Mouse (Mus musculus) heart, embryonic 10.5 days (tissue): Measurements from ENCODE around the gene Olfr524. TPM values are rescaled to one million over a fixed set of nuclear protein-coding genes. Genes with fewer than 3 reads are reported as not detected.

Experiments used
- DNase-seq: peaks from one replicate; pipeline ENCODE4 v3.0.0-alpha.2; 2017; ENCODE audit warnings: low spot score
- H3K27ac ChIP-seq: fragments of 300-500 bp; sonication (generic); 2 replicates; pipeline ENCODE4 v1.5.1; 2016; ENCODE audit warnings: mild to moderate bottlenecking
- H3K27me3 ChIP-seq: fragments of 300-500 bp; sonication (generic); 2 replicates; pipeline ENCODE4 v1.6.1; 2016; ENCODE audit warnings: mild to moderate bottlenecking; ENCODE audit not compliant: poor library complexity, insufficient read depth, severe bottlenecking
- H3K36me3 ChIP-seq: fragments of 300-500 bp; sonication (generic); 2 replicates; pipeline ENCODE4 v1.6.1; 2016; ENCODE audit warnings: mild to moderate bottlenecking, moderate library complexity
- H3K4me1 ChIP-seq: fragments of 300-500 bp; sonication (generic); 2 replicates; pipeline ENCODE4 v1.6.1; 2016; ENCODE audit warnings: mild to moderate bottlenecking
- H3K4me3 ChIP-seq: fragments of 300-500 bp; sonication (generic); 2 replicates; pipeline ENCODE4 v1.5.1; 2016; ENCODE audit warnings: mild to moderate bottlenecking, moderate library complexity
- H3K9me3 ChIP-seq: fragments of 300-500 bp; sonication (generic); 2 replicates; pipeline ENCODE4 v1.6.1; 2016; ENCODE audit warnings: mild to moderate bottlenecking, moderate library complexity
- WGBS: fragments of 180-500 bp; shearing (Covaris S2); methylation state at CpG from one replicate; pipeline ENCODE4 v1.1.7; 2016; 5-methylcytosine and 5-hydroxymethylcytosine counted together
- polyA plus RNA-seq: library from polyadenylated mRNA; unstranded; fragments of >200 nt; fragmentation: Nextera tagmentation; extraction: Ambion mirVana; gene quantifications from 2 replicates; pipeline ENCODE4 v1.2.1, GENCODE M21; 2016

The Olfr524 gene
- polyA plus RNA-seq: not detected in 2 replicates

DNA sequence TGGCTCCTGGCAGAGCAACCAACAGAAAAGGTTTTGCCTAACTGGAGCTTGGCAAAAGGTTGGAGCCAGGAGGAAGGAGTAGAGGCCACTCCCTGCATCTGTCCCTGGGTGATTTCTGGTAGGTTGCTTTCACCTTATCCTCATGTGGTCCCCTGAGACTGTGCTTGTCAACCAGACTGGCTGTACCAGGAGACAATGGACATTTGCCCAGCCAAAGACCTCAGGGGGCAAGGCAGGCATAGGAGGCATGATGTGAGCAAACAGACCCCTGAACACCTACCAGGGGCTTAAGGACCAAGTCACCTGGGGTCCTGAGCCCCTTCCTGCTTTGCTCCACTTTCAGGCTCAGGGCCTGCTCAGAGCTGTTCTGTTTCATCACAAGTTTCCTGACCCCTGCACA lies at the start of gene Olfr524:
TSS of gene Olfr524 (minus strand) at position 101 of the 400 bp plus-strand sequence.
- Histone ChIP-seq H3K4me1 (no peaks in the 10 kb centered on the region), H3K27me3 (no peaks in the 10 kb centered on the region), H3K36me3 (no peaks in the 10 kb centered on the region), H3K9me3 (no peaks in the 10 kb centered on the region), H3K4me3 (no peak within 1 kb of the TSS), H3K27ac (no peak within 1 kb of the TSS)
- DNase-seq: no peak

DNA sequence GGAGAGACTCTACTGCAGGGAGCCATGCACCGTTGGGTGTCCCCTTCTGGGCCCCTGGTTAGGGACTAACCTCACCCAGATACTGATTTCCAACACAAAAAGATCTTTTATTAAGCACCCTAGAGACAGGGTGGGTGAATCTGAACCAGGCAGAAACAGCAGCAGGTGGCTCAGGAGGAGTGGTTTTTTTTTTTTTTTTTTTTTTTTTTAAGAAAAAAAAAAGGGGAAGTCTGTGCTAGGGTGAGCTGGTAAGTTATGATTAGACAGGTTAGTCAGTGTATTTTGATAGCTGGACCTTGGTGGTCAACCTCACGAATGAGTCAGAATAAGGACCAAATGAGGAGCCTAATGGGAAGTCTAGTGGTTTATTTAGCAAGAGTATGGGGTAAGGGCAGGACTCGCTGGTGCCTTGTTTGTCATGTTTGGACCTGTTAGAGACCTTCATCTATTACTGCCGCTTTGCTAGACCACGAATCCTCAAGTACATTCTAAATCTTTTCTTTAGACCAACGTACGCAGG lies 48.1 kb upstream of the Olfr524 start:
- Histone ChIP-seq H3K4me3 (no peak overlapping the region), H3K9me3 (no peaks in the 10 kb centered on the region), H3K36me3 (no peaks in the 10 kb centered on the region), H3K4me1 (no peaks in the 10 kb centered on the region), H3K27me3 (no peaks in the 10 kb centered on the region), H3K27ac (no peak overlapping the region)
- no peak for DNase-seq
- whole genome bisulfite sequencing: 85% methylated on average over 7 of the region's 7 CpGs

DNA sequence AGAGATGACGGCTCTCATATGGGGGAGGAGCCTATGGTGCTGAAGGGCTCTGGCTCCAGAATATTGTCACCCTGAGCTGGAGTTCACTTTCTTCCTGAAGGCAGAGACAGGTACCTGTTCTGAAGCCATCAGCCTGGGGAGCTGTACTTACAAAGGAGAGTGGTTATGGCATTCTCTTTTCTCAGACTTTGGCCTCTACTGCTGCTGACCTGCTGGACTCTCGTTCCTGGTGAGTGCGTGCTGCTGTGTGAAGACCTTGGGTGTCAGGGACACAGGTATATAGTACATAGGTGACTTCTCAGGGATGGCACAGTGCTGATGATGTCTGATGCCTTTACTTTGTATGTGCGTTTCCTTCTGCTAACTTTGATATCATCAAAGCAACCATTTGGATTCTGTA lies 41.5 kb upstream of the Olfr524 start, which contains the start of gene 5830411N06Rik:
TSS of gene 5830411N06Rik (plus strand) at position 69 of the 400 bp plus-strand sequence.
- no peaks in the 10 kb centered on the region for H3K36me3 ChIP-seq
- WGBS: 72% methylated on average over 4 of the region's 4 CpGs
- H3K4me3 ChIP-seq: no peak within 1 kb of the TSS
- H3K4me1 ChIP-seq: no peaks in the 10 kb centered on the region
- DNase-seq: no peak
- H3K9me3 ChIP-seq: no peaks in the 10 kb centered on the region
- no peaks in the 10 kb centered on the region for H3K27me3 ChIP-seq
- H3K27ac ChIP-seq: no peak within 1 kb of the TSS

DNA sequence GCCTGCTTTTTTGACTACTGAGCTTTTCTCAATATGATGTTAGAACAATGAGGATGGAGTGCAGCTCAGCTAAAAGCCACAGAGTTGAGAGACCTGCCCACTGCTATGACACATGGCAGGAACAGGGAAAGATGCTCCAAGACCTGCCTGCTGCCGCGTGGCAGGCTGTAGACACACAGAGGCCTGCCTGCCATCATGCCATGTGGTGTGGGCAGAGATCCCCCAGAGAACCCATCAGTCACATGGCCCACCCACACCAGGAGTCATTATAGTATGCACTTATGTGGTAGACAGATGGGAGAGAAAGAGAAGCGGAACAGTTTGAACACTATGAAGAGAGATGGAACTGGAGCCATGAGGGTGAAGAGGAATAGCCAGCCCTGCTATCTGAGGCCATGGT lies 27.9 kb upstream of the Olfr524 start:
- H3K27me3 ChIP-seq: no peaks in the 10 kb centered on the region
- H3K36me3 ChIP-seq: no peaks in the 10 kb centered on the region
- no peak overlapping the region for H3K4me3 ChIP-seq
- no peak overlapping the region for H3K27ac ChIP-seq
- no peak for DNase-seq
- no peaks in the 10 kb centered on the region for H3K9me3 ChIP-seq
- no peaks in the 10 kb centered on the region for H3K4me1 ChIP-seq
- 90% methylated on average over 3 of the region's 3 CpGs for WGBS

DNA sequence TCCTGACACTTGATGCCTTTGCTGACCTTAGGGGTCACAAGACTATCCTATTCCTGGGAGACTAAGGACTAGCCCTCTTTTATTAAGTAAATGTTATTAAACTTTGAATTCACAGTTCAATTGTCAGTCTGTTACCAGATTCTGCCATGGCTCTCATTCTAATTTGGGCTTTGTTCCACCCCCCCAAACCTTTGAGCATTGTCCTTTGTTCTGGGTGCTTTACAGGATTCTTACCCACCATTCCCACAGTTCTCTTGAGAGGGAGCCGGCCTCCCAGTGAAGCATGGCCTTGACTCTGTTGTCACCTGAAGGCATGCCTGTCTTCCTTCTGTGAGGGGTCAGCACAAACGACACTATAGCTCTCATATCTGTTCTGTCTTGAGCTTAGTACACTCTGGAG lies 25.3 kb upstream of the Olfr524 start:
- H3K4me1 ChIP-seq: no peaks in the 10 kb centered on the region
- H3K27me3 ChIP-seq: no peaks in the 10 kb centered on the region
- 62% methylated on average over 2 of the region's 2 CpGs for WGBS
- no peaks in the 10 kb centered on the region for H3K36me3 ChIP-seq
- no peak for DNase-seq
- H3K27ac ChIP-seq: no peak overlapping the region
- H3K4me3 ChIP-seq: no peak overlapping the region
- H3K9me3 ChIP-seq: no peaks in the 10 kb centered on the region

DNA sequence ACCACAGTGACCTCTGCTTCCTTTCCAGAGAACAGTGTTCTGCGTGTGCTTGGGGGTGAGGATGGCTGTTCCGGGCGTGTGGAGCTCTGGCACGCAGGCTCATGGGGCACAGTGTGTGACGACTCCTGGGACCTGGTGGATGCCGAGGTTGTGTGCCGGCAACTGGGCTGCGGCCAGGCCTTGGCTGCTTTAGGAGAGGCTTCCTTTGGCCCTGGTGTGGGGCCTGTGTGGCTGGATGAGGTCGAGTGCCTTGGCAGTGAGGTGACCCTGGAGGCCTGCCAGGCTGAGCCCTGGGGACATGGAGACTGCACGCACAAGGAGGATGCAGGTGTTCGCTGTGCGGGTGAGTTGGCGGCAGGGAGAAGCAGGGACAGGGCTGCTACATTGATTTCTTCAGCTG lies 22.7 kb upstream of the Olfr524 start:
- no peak for DNase-seq
- WGBS: 76% methylated on average over 13 of the region's 13 CpGs
- H3K27me3 ChIP-seq: no peaks in the 10 kb centered on the region
- no peak overlapping the region for H3K27ac ChIP-seq
- no peaks in the 10 kb centered on the region for H3K4me1 ChIP-seq
- no peak overlapping the region for H3K4me3 ChIP-seq
- H3K9me3 ChIP-seq: no peaks in the 10 kb centered on the region
- H3K36me3 ChIP-seq: no peaks in the 10 kb centered on the region

DNA sequence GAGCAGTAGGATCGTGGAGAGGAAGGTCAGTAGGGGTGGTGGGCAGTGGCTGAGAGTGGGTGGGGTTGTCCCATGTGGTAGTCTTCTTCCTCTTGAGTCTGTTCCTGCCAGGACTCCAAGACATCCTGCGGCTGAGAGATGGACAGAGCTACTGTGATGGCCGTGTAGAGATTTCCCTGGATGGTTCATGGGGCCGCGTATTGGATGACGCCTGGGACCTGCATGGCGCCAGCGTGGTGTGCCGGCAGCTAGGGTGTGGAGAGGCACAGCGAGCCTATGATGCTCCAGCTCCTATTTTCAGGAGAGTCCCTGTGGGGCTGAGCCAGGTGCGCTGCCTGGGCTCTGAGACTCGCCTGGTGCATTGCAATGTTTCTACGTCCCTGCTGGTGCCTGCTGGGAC lies 18.4 kb upstream of the Olfr524 start:
- Histone ChIP-seq H3K36me3 (no peaks in the 10 kb centered on the region), H3K4me1 (no peaks in the 10 kb centered on the region), H3K27me3 (no peaks in the 10 kb centered on the region), H3K9me3 (no peaks in the 10 kb centered on the region), H3K4me3 (no peak overlapping the region), H3K27ac (no peak overlapping the region)
- WGBS: 73% methylated on average over 13 of the region's 13 CpGs
- DNase-seq: no peak

DNA sequence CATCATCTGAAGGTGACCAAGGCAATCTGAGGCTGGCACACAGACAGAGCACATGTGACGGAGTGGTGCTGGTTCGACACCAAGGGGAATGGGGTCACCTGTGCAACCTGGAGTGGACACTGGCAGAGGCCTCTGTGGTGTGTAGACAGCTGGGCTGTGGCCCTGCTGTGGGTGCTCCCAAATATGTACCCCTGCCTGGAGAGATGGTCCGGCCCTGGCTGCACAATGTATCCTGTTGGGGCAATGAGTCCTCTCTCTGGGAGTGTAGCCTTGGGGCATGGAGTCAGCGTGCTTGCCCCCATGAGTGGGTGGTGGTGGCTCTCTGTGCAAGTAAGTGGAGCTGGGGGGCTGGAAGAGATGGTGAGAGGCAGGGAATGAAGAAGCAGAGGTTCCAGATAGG lies 14.6 kb upstream of the Olfr524 start:
- Histone ChIP-seq H3K4me1 (no peaks in the 10 kb centered on the region), H3K27me3 (no peaks in the 10 kb centered on the region), H3K9me3 (no peaks in the 10 kb centered on the region), H3K27ac (no peak overlapping the region), H3K4me3 (no peak overlapping the region), H3K36me3 (no peaks in the 10 kb centered on the region)
- no peak for DNase-seq
- WGBS: 75% methylated on average over 4 of the region's 4 CpGs

DNA sequence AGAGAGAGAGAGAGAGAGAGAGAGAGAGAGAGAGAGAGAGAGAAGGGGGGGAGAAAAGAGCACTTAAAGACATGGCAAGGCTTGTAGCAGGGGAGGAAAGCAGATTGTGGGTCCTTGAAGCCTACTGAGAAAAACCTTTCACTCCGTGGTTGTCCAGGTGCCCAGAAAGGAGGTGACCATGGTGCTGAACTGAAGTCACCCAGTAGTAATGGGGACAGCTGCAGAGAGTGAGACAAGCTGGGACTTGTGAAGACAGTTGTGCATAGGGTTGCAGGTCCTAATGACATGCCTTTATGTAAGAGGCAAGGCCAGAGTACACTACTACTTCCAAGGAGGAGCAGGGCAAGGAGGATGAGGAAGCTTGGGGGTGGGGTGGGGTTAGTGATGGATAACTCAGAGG lies 13.5 kb upstream of the Olfr524 start:
- Histone ChIP-seq H3K4me1 (no peaks in the 10 kb centered on the region), H3K27ac (no peak overlapping the region), H3K9me3 (no peaks in the 10 kb centered on the region), H3K4me3 (no peak overlapping the region), H3K27me3 (no peaks in the 10 kb centered on the region), H3K36me3 (no peaks in the 10 kb centered on the region)
- 22% methylated on average over 1 of the region's 1 CpGs for WGBS
- DNase-seq: no peak

DNA sequence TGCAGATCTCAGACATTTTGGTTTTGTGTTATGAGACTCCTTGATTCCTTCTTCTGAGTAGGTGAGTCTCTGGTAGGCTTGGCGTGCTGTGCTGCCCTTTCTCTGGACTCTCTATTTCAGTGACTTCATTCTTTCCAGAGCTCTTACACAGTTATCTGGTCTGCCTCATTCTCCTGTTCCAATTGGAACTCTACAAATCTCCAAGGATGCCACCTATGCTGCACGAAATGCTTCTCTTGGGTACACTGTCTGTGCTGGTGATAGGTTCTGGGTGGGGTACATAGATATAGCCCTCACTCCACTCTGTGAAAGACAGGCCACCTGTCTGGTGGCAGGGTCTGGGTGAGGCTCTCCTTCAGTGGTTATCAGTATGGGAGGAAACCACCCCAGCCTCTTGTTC lies 12.2 kb upstream of the Olfr524 start, which contains the start of gene Cd163l1:
TSS of gene Cd163l1 (plus strand) at position 301 of the 400 bp plus-strand sequence.
- H3K4me1 ChIP-seq: no peaks in the 10 kb centered on the region
- H3K27ac ChIP-seq: no peak within 1 kb of the TSS
- no peaks in the 10 kb centered on the region for H3K27me3 ChIP-seq
- DNase-seq: no peak
- H3K9me3 ChIP-seq: no peaks in the 10 kb centered on the region
- H3K4me3 ChIP-seq: no peak within 1 kb of the TSS
- no peaks in the 10 kb centered on the region for H3K36me3 ChIP-seq
- 87% methylated on average over 2 of the region's 2 CpGs for WGBS

DNA sequence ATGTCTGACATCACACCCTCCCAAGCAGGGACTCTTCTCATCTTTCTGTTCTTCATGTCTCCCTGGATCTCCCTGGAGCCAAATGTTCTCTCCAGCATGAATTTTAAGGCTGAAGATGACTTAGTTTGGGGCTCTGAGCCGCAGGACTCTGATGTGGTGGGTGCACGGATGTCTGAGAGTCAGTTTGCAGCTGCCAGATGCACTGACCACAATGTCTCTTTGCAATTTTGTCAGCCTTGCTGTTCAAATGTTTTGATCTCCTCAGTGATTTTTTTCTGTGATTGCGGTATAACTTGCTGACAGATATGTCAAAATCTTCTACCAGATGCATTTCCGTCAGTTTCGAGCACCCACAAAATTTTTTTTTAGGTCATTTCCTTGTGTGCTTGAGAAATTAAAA lies 8.1 kb upstream of the Olfr524 start:
- H3K36me3 ChIP-seq: no peaks in the 10 kb centered on the region
- no peak overlapping the region for H3K4me3 ChIP-seq
- H3K27me3 ChIP-seq: no peaks in the 10 kb centered on the region
- 77% methylated on average over 5 of the region's 5 CpGs for WGBS
- no peaks in the 10 kb centered on the region for H3K9me3 ChIP-seq
- H3K27ac ChIP-seq: no peak overlapping the region
- no peak for DNase-seq
- no peaks in the 10 kb centered on the region for H3K4me1 ChIP-seq

DNA sequence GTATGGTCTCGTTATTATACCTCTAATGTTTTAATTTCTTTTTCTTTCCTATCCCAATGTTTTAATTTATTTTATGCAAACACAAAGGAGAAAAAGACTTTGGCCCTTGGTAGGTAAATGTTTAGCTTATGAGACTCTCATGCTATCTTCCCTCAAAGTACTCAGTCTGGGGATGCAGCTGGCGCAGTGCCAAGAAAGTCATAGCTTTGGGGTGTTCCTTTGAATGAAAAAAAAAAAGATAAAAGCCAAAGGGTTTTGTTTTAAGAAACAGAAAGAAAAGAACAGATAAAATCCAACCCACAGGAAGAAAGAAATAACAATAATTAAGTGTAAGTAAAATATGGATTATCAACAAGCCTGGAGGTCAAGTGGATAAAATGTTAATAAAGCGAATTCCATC lies 2.9 kb upstream of the Olfr524 start:
- H3K27ac ChIP-seq: no peak overlapping the region
- H3K9me3 ChIP-seq: no peaks in the 10 kb centered on the region
- no peaks in the 10 kb centered on the region for H3K36me3 ChIP-seq
- DNase-seq: no peak
- WGBS: 73% methylated on average over 3 of the region's 3 CpGs
- H3K27me3 ChIP-seq: no peaks in the 10 kb centered on the region
- no peak overlapping the region for H3K4me3 ChIP-seq
- H3K4me1 ChIP-seq: no peaks in the 10 kb centered on the region

DNA sequence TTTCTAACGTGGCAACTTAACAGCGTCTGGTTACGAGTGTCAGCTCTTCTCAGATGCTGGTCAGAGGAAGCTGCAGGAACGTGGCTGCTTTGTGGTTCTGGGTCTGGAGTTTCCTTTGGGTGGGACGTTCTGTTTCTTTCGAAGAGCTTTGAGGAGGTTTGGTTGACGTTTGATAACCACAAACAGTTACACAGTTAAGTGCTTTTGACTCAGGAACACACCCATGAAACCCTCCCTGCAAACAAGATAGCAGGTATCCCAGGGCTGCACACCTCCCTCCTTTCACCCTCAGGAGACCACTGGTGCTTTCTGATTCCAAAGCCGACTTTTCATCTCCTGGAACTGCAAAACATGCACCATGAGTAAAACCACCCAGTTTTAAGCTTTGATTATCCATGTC lies 2.4 kb upstream of the Olfr524 start:
- H3K27ac ChIP-seq: no peak overlapping the region
- no peak overlapping the region for H3K4me3 ChIP-seq

DNA sequence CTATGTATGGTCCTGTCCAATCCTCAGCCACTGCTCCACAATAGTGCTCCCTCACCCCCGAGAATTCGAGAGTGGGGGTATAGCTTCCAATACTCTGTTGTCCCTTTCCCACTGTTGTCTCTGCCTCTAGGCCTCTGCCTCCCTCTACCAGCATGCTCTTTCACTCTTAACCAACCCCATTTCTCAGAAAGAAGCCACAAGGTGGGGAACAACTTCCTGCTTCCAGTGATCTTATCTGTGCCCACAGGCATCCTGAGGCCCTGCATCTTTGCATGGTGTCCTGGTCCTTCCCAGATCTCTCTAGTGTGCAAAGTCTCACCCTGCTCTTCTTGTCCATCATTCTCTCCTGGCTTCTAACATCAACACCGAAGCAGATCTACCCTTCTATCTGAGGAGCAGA lies 1.1 kb upstream of the Olfr524 start:
- DNase-seq: no peak
- Histone ChIP-seq H3K9me3 (no peaks in the 10 kb centered on the region), H3K4me3 (no peak overlapping the region), H3K36me3 (no peaks in the 10 kb centered on the region), H3K4me1 (no peaks in the 10 kb centered on the region), H3K27ac (no peak overlapping the region), H3K27me3 (no peaks in the 10 kb centered on the region)
- WGBS: 70% methylated on average over 3 of the region's 3 CpGs

More for the DNA sequence above, 2.4 kb upstream of the Olfr524 start:
- Histone ChIP-seq H3K4me1 (no peaks in the 10 kb centered on the region), H3K27me3 (no peaks in the 10 kb centered on the region), H3K36me3 (no peaks in the 10 kb centered on the region), H3K9me3 (no peaks in the 10 kb centered on the region)
- 70% methylated on average over 8 of the region's 8 CpGs for WGBS
- DNase-seq: no peak
